Mouse (Mus musculus): ENCODE results near the gene Pum1. TPM values are rescaled to one million over a fixed set of nuclear protein-coding genes. Genes with fewer than 3 reads are reported as not detected.

The Pum1 gene
- polyA plus RNA-seq, 1 experiment from 2014 or later = 103 TPM

GRCm38 (mm10) chr4:130752591-130752990 lies 89.5 kb downstream of the Pum1 start:
- peaks cover 2% of the 10 kb centered on the region; the same call in 1 of the 2 replicates for H3K4me1 ChIP-seq (replicated peaks)
- no peak for DNase-seq (ENCODE audit: low spot score)
- no peak overlapping the region for H3K4me3 ChIP-seq
- no peaks in the 10 kb centered on the region for H3K9me3 ChIP-seq
- peaks cover 100% of the 10 kb centered on the region for H3K36me3 ChIP-seq
- 76% methylated on average over 7 of the region's 7 CpGs for WGBS
- H3K27me3 ChIP-seq (ENCODE audit: insufficient read depth, poor library complexity, severe bottlenecking) = no peaks in the 10 kb centered on the region
- H3K27ac ChIP-seq = no peak overlapping the region

- no peaks in the 10 kb centered on the region for H3K27me3 ChIP-seq (ENCODE audit: insufficient read depth, poor library complexity, severe bottlenecking)
- H3K4me3 ChIP-seq = no peak overlapping the region
- 90% methylated on average over 5 of the region's 5 CpGs for WGBS
- DNase-seq (ENCODE audit: low spot score) = no peak
- peaks cover 100% of the 10 kb centered on the region for H3K36me3 ChIP-seq
- H3K27ac ChIP-seq = no peak overlapping the region
- H3K9me3 ChIP-seq = no peaks in the 10 kb centered on the region
- H3K4me1 ChIP-seq (replicated peaks) = peaks cover 2% of the 10 kb centered on the region; the same call in 1 of the 2 replicates
Observed at GRCm38 (mm10) chr4:130753755-130754154, 90.6 kb downstream of the Pum1 start.

GRCm38 (mm10) chr4:130754776-130755175 lies 91.7 kb downstream of the Pum1 start:
- Histone ChIP-seq H3K27ac (no peak overlapping the region), H3K4me1 (replicated peaks) (peaks cover 2% of the 10 kb centered on the region; the same call in 1 of the 2 replicates), H3K36me3 (peaks cover 100% of the 10 kb centered on the region), H3K9me3 (no peaks in the 10 kb centered on the region), H3K4me3 (no peak overlapping the region), H3K27me3 (ENCODE audit: insufficient read depth, poor library complexity, severe bottlenecking) (no peaks in the 10 kb centered on the region)
- DNase-seq (ENCODE audit: low spot score) = no peak
- WGBS = 90% methylated on average over 2 of the region's 2 CpGs

- Histone ChIP-seq H3K36me3 (peaks cover 100% of the 10 kb centered on the region), H3K9me3 (no peaks in the 10 kb centered on the region), H3K27me3 (ENCODE audit: insufficient read depth, poor library complexity, severe bottlenecking) (no peaks in the 10 kb centered on the region), H3K27ac (no peak overlapping the region), H3K4me3 (no peak overlapping the region), H3K4me1 (replicated peaks) (peaks cover 2% of the 10 kb centered on the region; the same call in 1 of the 2 replicates)
- no peak for DNase-seq (ENCODE audit: low spot score)
- WGBS = 93% methylated on average over 2 of the region's 2 CpGs
Observed at GRCm38 (mm10) chr4:130759875-130760274, 96.8 kb downstream of the Pum1 start.

- Histone ChIP-seq H3K4me1 (replicated peaks) (no peaks in the 10 kb centered on the region), H3K27ac (no peak overlapping the region), H3K4me3 (no peak overlapping the region), H3K36me3 (peaks cover 100% of the 10 kb centered on the region), H3K9me3 (no peaks in the 10 kb centered on the region), H3K27me3 (ENCODE audit: insufficient read depth, poor library complexity, severe bottlenecking) (no peaks in the 10 kb centered on the region)
- 89% methylated on average over 5 of the region's 5 CpGs for WGBS
- no peak for DNase-seq (ENCODE audit: low spot score)
Observed at GRCm38 (mm10) chr4:130761809-130762208, 98.7 kb downstream of the Pum1 start.

GRCm38 (mm10) chr4:130765399-130766160 lies 102.5 kb downstream of the Pum1 start:
- WGBS = 94% methylated on average over 7 of the region's 7 CpGs
- Histone ChIP-seq H3K36me3 (peaks cover 100% of the 10 kb centered on the region), H3K9me3 (no peaks in the 10 kb centered on the region)

GRCm38 (mm10) chr4:130766387-130766786 lies 103.3 kb downstream of the Pum1 start:
- Histone ChIP-seq H3K4me3 (no peak overlapping the region), H3K36me3 (peaks cover 100% of the 10 kb centered on the region), H3K9me3 (no peaks in the 10 kb centered on the region), H3K27ac (no peak overlapping the region), H3K27me3 (ENCODE audit: insufficient read depth, poor library complexity, severe bottlenecking) (no peaks in the 10 kb centered on the region), H3K4me1 (replicated peaks) (no peaks in the 10 kb centered on the region)
- 90% methylated on average over 2 of the region's 2 CpGs for WGBS
- DNase-seq (ENCODE audit: low spot score) = no peak

More at GRCm38 (mm10) chr4:130765399-130766160, 102.5 kb downstream of the Pum1 start:
- H3K27ac ChIP-seq = no peak overlapping the region
- DNase-seq (ENCODE audit: low spot score) = no peak
- H3K27me3 ChIP-seq (ENCODE audit: insufficient read depth, poor library complexity, severe bottlenecking) = no peaks in the 10 kb centered on the region
- no peak overlapping the region for H3K4me3 ChIP-seq
- H3K4me1 ChIP-seq (replicated peaks) = no peaks in the 10 kb centered on the region

- Histone ChIP-seq H3K4me3 (no peak overlapping the region), H3K27me3 (ENCODE audit: insufficient read depth, poor library complexity, severe bottlenecking) (no peaks in the 10 kb centered on the region), H3K9me3 (no peaks in the 10 kb centered on the region), H3K4me1 (replicated peaks) (no peaks in the 10 kb centered on the region), H3K36me3 (peaks cover 100% of the 10 kb centered on the region), H3K27ac (no peak overlapping the region)
- WGBS = 91% methylated on average over 4 of the region's 4 CpGs
- no peak for DNase-seq (ENCODE audit: low spot score)
Observed at GRCm38 (mm10) chr4:130766926-130767325, 103.8 kb downstream of the Pum1 start.

GRCm38 (mm10) chr4:130773899-130774298 lies 110.8 kb downstream of the Pum1 start:
- 91% methylated on average over 4 of the region's 4 CpGs for WGBS
- Histone ChIP-seq H3K9me3 (no peaks in the 10 kb centered on the region), H3K4me1 (replicated peaks) (no peaks in the 10 kb centered on the region), H3K4me3 (no peak overlapping the region), H3K27me3 (ENCODE audit: insufficient read depth, poor library complexity, severe bottlenecking) (no peaks in the 10 kb centered on the region), H3K27ac (no peak overlapping the region), H3K36me3 (peaks cover 100% of the 10 kb centered on the region)
- DNase-seq (ENCODE audit: low spot score) = no peak

GRCm38 (mm10) chr4:130774822-130775221 lies 111.7 kb downstream of the Pum1 start:
- Histone ChIP-seq H3K27me3 (ENCODE audit: insufficient read depth, poor library complexity, severe bottlenecking) (no peaks in the 10 kb centered on the region), H3K4me1 (replicated peaks) (no peaks in the 10 kb centered on the region), H3K27ac (no peak overlapping the region), H3K36me3 (peaks cover 100% of the 10 kb centered on the region), H3K4me3 (no peak overlapping the region), H3K9me3 (no peaks in the 10 kb centered on the region)
- no peak for DNase-seq (ENCODE audit: low spot score)
- WGBS = 96% methylated on average over 4 of the region's 4 CpGs

GRCm38 (mm10) chr4:130777647-130778046 lies 114.5 kb downstream of the Pum1 start:
- H3K4me1 ChIP-seq (replicated peaks) = no peaks in the 10 kb centered on the region
- no peaks in the 10 kb centered on the region for H3K9me3 ChIP-seq
- H3K27me3 ChIP-seq (ENCODE audit: insufficient read depth, poor library complexity, severe bottlenecking) = no peaks in the 10 kb centered on the region
- WGBS = 70% methylated on average over 10 of the region's 10 CpGs
- H3K4me3 ChIP-seq = no peak overlapping the region
- DNase-seq (ENCODE audit: low spot score) = no peak
- H3K36me3 ChIP-seq = peaks cover 100% of the 10 kb centered on the region
- H3K27ac ChIP-seq = no peak overlapping the region

- DNase-seq (ENCODE audit: low spot score) = no peak
- WGBS = 94% methylated on average over 3 of the region's 3 CpGs
- H3K36me3 ChIP-seq = peaks cover 89% of the 10 kb centered on the region
Observed at GRCm38 (mm10) chr4:130779037-130779436, 115.9 kb downstream of the Pum1 start.

GRCm38 (mm10) chr4:130782492-130782891 lies 119.4 kb downstream of the Pum1 start:
- Histone ChIP-seq H3K36me3 (peaks cover 57% of the 10 kb centered on the region), H3K27me3 (ENCODE audit: insufficient read depth, poor library complexity, severe bottlenecking) (no peaks in the 10 kb centered on the region), H3K4me3 (no peak overlapping the region), H3K27ac (no peak overlapping the region), H3K4me1 (replicated peaks) (no peaks in the 10 kb centered on the region; the same call in 1 of the 2 replicates), H3K9me3 (no peaks in the 10 kb centered on the region)
- no peak for DNase-seq (ENCODE audit: low spot score)
- 90% methylated on average over 2 of the region's 2 CpGs for WGBS

More at GRCm38 (mm10) chr4:130779037-130779436, 115.9 kb downstream of the Pum1 start:
- Histone ChIP-seq H3K4me3 (no peak overlapping the region), H3K4me1 (replicated peaks) (no peaks in the 10 kb centered on the region), H3K27ac (no peak overlapping the region), H3K9me3 (no peaks in the 10 kb centered on the region), H3K27me3 (ENCODE audit: insufficient read depth, poor library complexity, severe bottlenecking) (no peaks in the 10 kb centered on the region)

All from hindbrain, embryonic 10.5 days (tissue).